Mouse (Mus musculus) right cerebral cortex, postnatal 36 days (tissue): ENCODE results near the gene Olfr984.

ENCODE experiments used
- DNase-seq, 2 experiments: peaks; one replicate each; pipeline ENCODE4 v3.0.0; 2022; ENCODE audit warnings: low spot score in 2 of 2, mixed read lengths in 1 of 2

Gene Olfr984

DNA sequence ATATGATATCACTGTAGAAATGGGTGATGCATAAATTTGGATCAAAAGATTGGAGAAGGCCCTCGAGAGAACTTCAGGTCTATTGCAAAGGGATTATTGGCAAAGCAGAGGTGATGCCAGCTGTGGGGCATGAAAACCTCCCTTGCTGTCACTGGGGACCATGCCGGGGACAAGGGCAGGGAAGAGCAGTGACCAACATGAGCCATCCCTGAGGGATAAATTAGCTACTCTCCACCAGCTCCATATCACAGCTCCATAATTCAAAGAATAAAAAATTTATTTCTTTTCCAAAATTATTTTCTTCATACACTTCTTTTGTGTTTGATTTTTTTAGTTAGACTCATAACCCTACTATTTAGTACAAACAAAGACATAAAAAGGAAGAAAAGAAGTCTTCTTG is at the start of gene Olfr984:
Gene Olfr984, minus strand, starts transcription at position 101 of the 400 bp plus-strand sequence.
- no peak for DNase-seq

DNA sequence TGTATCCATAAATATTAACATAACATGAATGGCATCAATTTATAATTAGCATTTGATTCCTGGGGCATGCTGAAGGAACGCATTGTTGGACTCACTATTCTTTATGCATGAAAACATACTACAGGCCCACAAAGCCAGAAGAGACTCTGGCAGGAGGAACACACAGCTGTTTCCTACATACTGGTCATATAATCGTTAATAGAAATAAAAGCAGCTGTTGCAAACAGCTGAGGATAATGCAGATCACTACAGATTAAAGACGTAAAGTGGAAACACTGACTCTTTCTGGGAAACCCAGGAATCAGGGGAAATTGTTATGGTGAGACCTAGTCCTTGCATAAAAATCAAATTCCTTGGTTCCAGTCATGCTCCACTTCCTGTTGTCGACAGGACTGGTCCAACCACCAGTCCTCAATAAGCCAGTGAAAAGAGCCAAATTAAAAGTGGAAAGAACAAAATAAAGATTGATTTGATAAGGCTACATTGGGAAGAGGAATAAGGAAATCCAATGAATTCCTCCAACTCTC is 41.2 kb upstream of the Olfr984 start:
- DNase-seq = no peak

DNA sequence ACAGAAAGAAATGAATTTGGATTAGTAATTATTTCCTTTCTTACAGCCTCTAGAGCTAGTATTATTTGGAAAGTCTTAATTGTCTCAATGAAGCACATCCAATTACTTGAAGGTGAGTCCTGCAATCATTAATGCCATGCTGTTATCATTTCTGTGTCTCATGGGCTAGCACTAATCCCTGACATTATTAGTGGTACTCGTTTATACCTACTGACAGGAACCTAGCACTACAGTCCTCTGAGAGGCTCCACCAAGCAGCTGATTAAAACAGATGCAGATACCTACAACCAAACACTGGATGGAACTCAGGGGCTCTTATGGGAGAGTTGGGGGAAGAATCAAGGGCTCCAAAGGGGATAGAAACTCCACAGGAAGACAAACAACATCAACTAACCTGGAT is 27.5 kb upstream of the Olfr984 start:
- no peak for DNase-seq

DNA sequence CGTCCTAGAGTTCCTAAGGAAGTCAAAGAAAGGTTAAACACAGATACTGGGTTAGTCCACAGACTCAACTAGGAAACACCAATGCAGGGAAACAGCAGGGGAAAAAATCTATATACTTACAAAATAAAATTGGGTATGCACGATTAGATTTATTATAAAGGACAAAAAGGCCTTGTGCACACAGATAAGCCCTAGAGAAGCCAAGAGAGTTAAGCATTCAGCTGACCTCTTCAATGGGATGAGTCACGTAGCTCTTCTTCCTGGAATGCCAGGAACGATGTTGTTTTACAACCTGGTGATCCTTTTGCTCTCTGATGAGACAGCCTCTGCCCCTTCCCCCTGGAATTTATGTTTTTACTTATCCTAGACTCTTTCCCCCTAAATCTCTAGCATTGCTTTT is 25.5 kb upstream of the Olfr984 start:
- no peak for DNase-seq

- DNase-seq = no peak
Measured at GRCm38 (mm10) chr9:40136987-40137688, 23.1 kb upstream of the Olfr984 start.

GRCm38 (mm10) chr9:40130556-40130955 is 16.6 kb upstream of the Olfr984 start:
- DNase-seq = no peak

DNA sequence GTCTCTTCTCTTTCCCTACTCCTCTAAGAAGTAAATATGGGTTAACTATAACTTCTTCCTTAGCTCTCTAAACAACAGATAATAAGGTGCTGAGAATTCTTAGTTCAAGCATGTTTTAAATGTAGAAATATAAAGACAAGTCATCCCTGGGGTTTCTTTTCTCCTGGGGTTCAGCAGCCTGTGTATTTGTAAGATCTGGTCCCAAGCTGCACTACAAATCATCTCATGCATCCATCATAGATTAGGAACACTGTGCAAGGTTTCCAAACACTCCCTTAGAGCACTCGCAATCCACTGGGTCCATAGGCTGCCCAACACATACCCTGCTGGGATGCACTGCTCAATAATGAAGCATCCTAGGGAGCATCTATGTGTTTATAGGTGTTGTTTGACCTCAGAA is 16.1 kb upstream of the Olfr984 start, which contains the start of gene Olfr985:
Gene Olfr985, minus strand, starts transcription at position 101 of the 400 bp plus-strand sequence.
- no peak for DNase-seq

- DNase-seq = no peak
Measured at GRCm38 (mm10) chr9:40117287-40117659, 3.3 kb upstream of the Olfr984 start.

DNA sequence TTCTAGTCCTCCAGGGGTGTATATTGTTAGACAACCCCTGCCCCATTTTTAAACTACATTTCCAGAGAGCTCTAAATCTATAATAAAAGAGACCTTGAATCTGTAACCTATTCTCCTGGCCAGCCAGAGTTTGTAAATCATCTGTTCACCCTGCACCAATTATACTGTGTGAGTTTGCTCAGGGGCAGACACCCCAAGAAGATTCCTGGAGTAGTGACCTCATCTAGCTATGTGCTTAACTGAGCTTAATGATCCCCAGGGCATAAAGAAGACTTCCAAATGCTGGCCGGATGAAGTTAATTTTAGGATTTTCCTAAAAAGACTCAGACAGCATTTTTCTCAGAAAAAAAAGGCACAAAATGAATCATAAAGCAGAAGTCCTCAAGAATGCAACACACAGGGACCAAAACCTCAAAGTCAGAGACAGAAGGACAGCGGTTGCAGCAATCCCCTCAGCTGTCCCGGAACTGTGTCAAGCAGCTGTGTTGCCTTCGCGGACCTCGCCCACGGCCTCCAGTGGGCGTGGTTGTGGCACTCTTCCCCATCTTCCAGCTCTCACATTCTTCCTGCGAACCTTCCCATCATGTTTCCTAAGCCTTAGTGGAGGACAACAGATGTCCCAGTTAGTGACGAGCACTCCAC is 2.8 kb upstream of the Olfr984 start:
- peak; percentile 4 to 38 for DNase-seq

DNA sequence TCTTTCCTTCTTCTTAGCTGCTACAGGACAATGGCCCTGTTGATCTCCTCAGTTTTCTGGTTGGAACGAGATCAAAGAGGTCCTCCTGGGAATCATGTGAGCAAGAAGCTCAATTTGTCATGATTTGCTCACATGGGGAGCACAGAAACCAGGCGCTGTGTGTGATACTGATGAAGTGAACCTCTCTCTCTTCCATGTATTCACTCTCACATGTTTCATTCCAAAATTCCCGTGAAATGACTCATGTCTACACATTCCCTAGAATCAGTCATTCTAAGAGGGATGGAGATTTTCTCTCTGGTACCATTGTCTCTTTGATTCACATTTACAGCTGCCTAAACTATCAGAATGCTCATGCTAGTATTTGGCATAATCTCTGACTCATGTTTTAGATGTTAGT is 19.2 kb downstream of the Olfr984 start:
- no peak for DNase-seq

DNA sequence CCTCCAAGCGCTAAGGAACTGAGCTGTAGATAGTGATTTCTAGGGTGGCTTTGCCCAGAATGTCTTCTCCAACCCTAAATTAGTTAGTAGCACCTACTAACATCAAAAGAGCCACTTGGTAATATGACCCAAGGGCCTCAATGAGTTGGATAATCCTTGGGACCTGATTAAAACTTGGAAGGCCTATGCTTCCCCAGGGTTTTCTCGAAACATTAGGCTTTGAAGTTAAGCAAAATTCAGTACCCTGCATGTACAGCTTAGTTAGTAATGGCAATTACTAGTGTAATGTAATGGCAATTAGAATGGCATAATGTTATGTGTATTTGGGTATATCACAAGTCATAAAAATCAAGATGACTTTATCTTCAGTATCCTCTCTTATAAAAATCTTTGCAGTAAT is 20.5 kb downstream of the Olfr984 start, which contains the start of gene Olfr983:
Gene Olfr983, minus strand, starts transcription at position 101 of the 400 bp plus-strand sequence.
- DNase-seq = no peak

DNA sequence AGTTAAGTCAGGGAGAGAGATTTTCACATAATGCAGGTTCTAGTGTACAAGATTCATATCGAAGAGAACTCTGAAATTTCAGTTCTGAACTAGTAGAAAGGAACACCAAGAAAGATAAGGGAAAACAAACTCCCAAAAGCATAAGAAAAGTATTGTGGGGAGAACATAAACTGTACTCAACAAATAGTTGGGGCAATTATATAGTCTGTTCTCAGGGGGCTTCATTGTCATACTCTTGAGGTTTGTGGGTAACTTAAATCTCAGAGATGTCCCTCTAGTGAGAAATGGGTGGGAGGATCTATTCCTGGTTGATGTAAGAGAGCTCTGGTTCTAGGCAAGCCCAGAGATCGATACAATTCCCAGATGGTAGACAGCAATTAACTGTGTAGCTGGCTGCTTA is 40.5 kb downstream of the Olfr984 start, which contains the start of gene Olfr982:
Gene Olfr982, plus strand, starts transcription at position 301 of the 400 bp plus-strand sequence.
- DNase-seq = no peak

GRCm38 (mm10) chr9:40050138-40050537 is 63.9 kb downstream of the Olfr984 start:
- no peak for DNase-seq
